Mouse (Mus musculus): ENCODE measurements at regions not wholly inside any gene's neighbourhood (a gene's known extent, or its start where the extent isn't known, plus 50 kb on each side); places are given as distances from the start of the nearest gene placed in this dataset.
"Not testable (repeated sequence)": the region's sequence is repeated elsewhere in the genome, so short reads cannot be mapped to it uniquely, and the experiment has no call there.

- not testable (repeated sequence) for H3K36me3 ChIP-seq (ENCODE audit: control insufficient read depth, insufficient read depth, low read length); H3K27ac ChIP-seq (ENCODE audit: insufficient read depth, low read depth, low read length); H3K27me3 ChIP-seq (ENCODE audit: control insufficient read depth, insufficient read depth, low read length); H3K4me3 ChIP-seq (ENCODE audit: low read depth, low read length)
- H3K4me1 ChIP-seq (ENCODE audit: control insufficient read depth, insufficient read depth, insufficient read length, low read length) = peaks cover 25% of the 10 kb centered on the region; the same call in 1 of the 2 replicates
- 78% methylated on average over 1 of the region's 1 CpGs for WGBS
These were observed 56.9 kb downstream of the Zfp36l1 start for GRCm38 (mm10) chr12:80055894-80056293.

- Histone ChIP-seq H3K27ac (ENCODE audit: insufficient read depth, low read depth, low read length) (peak overlapping the region; percentile 60), H3K4me3 (ENCODE audit: low read depth, low read length) (no peak overlapping the region), H3K4me1 (ENCODE audit: control insufficient read depth, insufficient read depth, insufficient read length, low read length) (peaks cover 21% of the 10 kb centered on the region; the same call in 1 of the 2 replicates), H3K36me3 (ENCODE audit: control insufficient read depth, insufficient read depth, low read length) (no peaks in the 10 kb centered on the region), H3K27me3 (ENCODE audit: control insufficient read depth, insufficient read depth, low read length) (no peaks in the 10 kb centered on the region)
- 35% methylated on average over 2 of the region's 2 CpGs for WGBS
- TF ChIP-seq POLR2A (IDR thresholded peaks at IDR 0.05; ENCODE audit: low read depth, low read length) (no peak), CTCF (IDR thresholded peaks at IDR 0.05; ENCODE audit: extremely low read depth, insufficient read length, insufficient replicate concordance, low read depth, low read length) (no peak)
These were observed 57.4 kb downstream of the Zfp36l1 start for GRCm38 (mm10) chr12:80055394-80055793.

DNA sequence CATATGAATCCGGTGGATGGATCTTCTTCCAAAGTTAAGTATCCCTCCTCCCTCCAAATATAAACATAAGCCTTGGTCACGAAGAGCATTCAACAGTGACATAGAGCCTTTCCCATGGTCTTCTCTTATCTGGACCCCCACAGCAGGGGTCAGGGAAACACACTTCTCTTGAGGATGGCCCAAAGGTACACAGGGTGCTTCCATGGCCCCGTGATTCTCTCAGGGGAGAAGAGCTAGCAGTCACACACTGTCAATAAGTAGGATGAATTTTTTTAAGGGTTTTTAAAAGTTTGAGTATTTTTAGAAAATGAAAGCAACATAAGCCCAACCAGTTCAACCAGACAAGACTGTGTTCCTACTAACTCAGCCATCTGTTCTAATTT lies 58.2 kb downstream of the Zfp36l1 start:
- 69% methylated on average over 3 of the region's 3 CpGs for WGBS
- Histone ChIP-seq H3K27me3 (ENCODE audit: control insufficient read depth, insufficient read depth, low read length) (no peaks in the 10 kb centered on the region), H3K4me1 (ENCODE audit: control insufficient read depth, insufficient read depth, insufficient read length, low read length) (peaks cover 18% of the 10 kb centered on the region; the same call in 1 of the 2 replicates), H3K36me3 (ENCODE audit: control insufficient read depth, insufficient read depth, low read length) (no peaks in the 10 kb centered on the region), H3K4me3 (ENCODE audit: low read depth, low read length) (no peak overlapping the region), H3K27ac (ENCODE audit: insufficient read depth, low read depth, low read length) (peak overlapping the region; percentile 24)
- TF ChIP-seq POLR2A (IDR thresholded peaks at IDR 0.05; ENCODE audit: low read depth, low read length) (no peak), CTCF (IDR thresholded peaks at IDR 0.05; ENCODE audit: extremely low read depth, insufficient read length, insufficient replicate concordance, low read depth, low read length) (no peak)

- 61% methylated on average over 9 of the region's 9 CpGs for WGBS
- H3K4me1 ChIP-seq (ENCODE audit: control insufficient read depth, insufficient read depth, insufficient read length, low read length) = peaks cover 18% of the 10 kb centered on the region; the same call in 1 of the 2 replicates
- no peak overlapping the region for H3K4me3 ChIP-seq (ENCODE audit: low read depth, low read length)
- no peaks in the 10 kb centered on the region for H3K27me3 ChIP-seq (ENCODE audit: control insufficient read depth, insufficient read depth, low read length)
- no peak for TF ChIP-seq CTCF (IDR thresholded peaks at IDR 0.05; ENCODE audit: extremely low read depth, insufficient read length, insufficient replicate concordance, low read depth, low read length)
- H3K27ac ChIP-seq (ENCODE audit: insufficient read depth, low read depth, low read length) = peak overlapping the region; percentile 24; the same call in 1 of the 2 replicates
- H3K36me3 ChIP-seq (ENCODE audit: control insufficient read depth, insufficient read depth, low read length) = no peaks in the 10 kb centered on the region
These were observed 58.7 kb downstream of the Zfp36l1 start for GRCm38 (mm10) chr12:80053902-80054654.

DNA sequence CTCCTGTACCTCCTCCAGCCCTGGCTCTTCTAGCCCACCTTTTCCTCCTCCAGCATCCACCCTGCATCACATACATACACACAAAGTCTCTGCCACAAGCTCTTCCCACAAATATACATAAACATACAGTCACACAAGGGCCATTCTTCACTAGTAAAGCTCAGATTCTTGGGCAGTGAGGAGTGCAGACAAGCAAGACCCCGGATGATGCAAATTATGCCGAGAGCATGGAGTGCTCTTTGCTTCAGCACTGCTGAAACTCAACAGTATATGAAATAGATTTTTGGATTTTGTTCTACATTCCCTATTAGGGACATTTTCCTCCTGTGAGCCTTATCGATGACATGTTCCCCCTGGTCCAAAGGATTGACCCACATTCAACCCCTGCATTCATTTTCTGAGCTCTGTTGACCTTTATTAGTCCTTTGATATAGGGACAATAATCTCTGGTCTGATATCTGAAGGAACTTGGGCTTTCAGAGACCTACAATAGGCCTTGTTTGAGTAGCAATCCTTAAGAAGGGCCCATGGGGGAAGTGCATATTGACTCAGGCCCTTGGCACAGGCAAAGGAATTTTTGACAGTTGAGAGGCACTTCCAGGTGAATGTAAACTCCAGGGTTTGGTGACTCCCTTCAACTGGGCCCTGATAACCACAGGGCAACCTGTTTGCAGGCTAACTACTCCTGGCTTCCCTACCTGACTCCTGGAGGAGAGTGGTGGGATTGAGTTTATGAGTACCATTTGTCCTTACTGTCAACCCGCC lies 64.4 kb downstream of the Zfp36l1 start:
- Histone ChIP-seq H3K4me1 (ENCODE audit: control insufficient read depth, insufficient read depth, insufficient read length, low read length) (peaks cover 8% of the 10 kb centered on the region; the same call in 1 of the 2 replicates), H3K36me3 (ENCODE audit: control insufficient read depth, insufficient read depth, low read length) (no peaks in the 10 kb centered on the region), H3K27me3 (ENCODE audit: control insufficient read depth, insufficient read depth, low read length) (no peaks in the 10 kb centered on the region), H3K27ac (ENCODE audit: insufficient read depth, low read depth, low read length) (no peak overlapping the region; the same call in 1 of the 2 replicates), H3K4me3 (ENCODE audit: low read depth, low read length) (no peak overlapping the region)
- 41% methylated on average over 4 of the region's 4 CpGs for WGBS
- TF ChIP-seq CTCF (IDR thresholded peaks at IDR 0.05; ENCODE audit: extremely low read depth, insufficient read length, insufficient replicate concordance, low read depth, low read length) (no peak), POLR2A (IDR thresholded peaks at IDR 0.05; ENCODE audit: low read depth, low read length) (no peak)

GRCm38 (mm10) chr12:80046625-80047303 lies 66.0 kb downstream of the Zfp36l1 start:
- 26% methylated on average over 6 of the region's 6 CpGs for WGBS
- no peak overlapping the region for H3K4me3 ChIP-seq (ENCODE audit: low read depth, low read length)
- peak overlapping the region; percentile 35 for H3K27ac ChIP-seq (ENCODE audit: insufficient read depth, low read depth, low read length)
- H3K27me3 ChIP-seq (ENCODE audit: control insufficient read depth, insufficient read depth, low read length) = no peaks in the 10 kb centered on the region
- H3K4me1 ChIP-seq (ENCODE audit: control insufficient read depth, insufficient read depth, insufficient read length, low read length) = peaks cover 8% of the 10 kb centered on the region; the same call in 1 of the 2 replicates
- TF ChIP-seq POLR2A (IDR thresholded peaks at IDR 0.05; ENCODE audit: low read depth, low read length) = no peak
- no peak for TF ChIP-seq CTCF (IDR thresholded peaks at IDR 0.05; ENCODE audit: extremely low read depth, insufficient read length, insufficient replicate concordance, low read depth, low read length)
- no peaks in the 10 kb centered on the region for H3K36me3 ChIP-seq (ENCODE audit: control insufficient read depth, insufficient read depth, low read length)

Data from small intestine, adult 2 months (tissue).